Mouse (Mus musculus): ENCODE measurements around the gene Gm16434.
A peak's percentile ranks its signal among the peaks of the same experiment; 100 is the strongest.
"Not testable (repeated sequence)": the region's sequence is repeated elsewhere in the genome, so short reads cannot be mapped to it uniquely, and the experiment has no call there.

Gm16434 gene

GRCm38 (mm10) chr14:7194440-7194839 is at the start of gene Gm16434:
Gene Gm16434, minus strand, starts transcription at chr14:7194540.
- not testable (repeated sequence) for DNase-seq

GRCm38 (mm10) chr14:7243498-7243897 is 49.2 kb upstream of the Gm16434 start:
- peak in 1 of 2 experiments; percentile 2 for DNase-seq

- DNase-seq: not testable (repeated sequence)
Observed at GRCm38 (mm10) chr14:7200070-7200469, 5.7 kb upstream of the Gm16434 start.

GRCm38 (mm10) chr14:7174483-7174971 is 19.8 kb downstream of the Gm16434 start, which contains the start of gene Gm3512:
Gene Gm3512, minus strand, starts transcription at chr14:7174533.
- DNase-seq: peak; percentile 18 to 22

Data from thymus, postnatal 36 days (tissue).